Mouse (Mus musculus): ENCODE measurements around the gene Acbd3. TPM values are rescaled to one million over a fixed set of nuclear protein-coding genes. Genes with fewer than 3 reads are reported as not detected.

Gene Acbd3
- polyA plus RNA-seq, 1 experiment from 2014 or later: 24.5 TPM

- peaks cover 1% of the 10 kb centered on the region; the same call in 1 of the 2 replicates for H3K4me1 ChIP-seq
- no peak overlapping the region for H3K4me3 ChIP-seq
- WGBS: 85% methylated on average over 5 of the region's 5 CpGs
- peaks cover 39% of the 10 kb centered on the region for H3K36me3 ChIP-seq
- no peak for DNase-seq (ENCODE audit: low spot score)
- H3K27ac ChIP-seq: no peak overlapping the region
- 0 out of 2 replicates have a peak, but pooled peaks cover 4% of the 10 kb centered on the region for H3K9me3 ChIP-seq
- no peaks in the 10 kb centered on the region for H3K27me3 ChIP-seq (ENCODE audit: insufficient read depth, poor library complexity, severe bottlenecking)
Measured at GRCm38 (mm10) chr1:180799253-180799652, 73.4 kb downstream of the Acbd3 start.

DNA sequence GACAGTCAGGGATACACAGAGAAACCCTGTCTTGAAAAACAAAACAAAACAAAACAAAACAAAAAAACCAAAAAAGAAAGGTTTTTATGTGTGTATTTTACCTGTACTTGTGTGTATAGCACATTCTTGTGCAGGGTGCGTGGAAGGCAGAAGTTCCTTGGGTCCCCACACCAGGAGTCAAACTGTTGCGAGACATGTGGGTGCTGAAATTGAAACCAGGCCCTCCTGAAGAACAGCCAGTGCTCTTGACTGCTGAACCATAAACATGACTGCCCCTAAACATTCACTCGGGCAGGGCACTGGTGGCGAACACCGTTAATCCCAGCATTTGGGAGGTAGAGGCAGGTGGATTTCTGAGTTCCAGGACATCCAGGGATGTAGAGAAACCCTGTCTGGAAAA is 74.2 kb downstream of the Acbd3 start:
- Histone ChIP-seq H3K4me1 (no peaks in the 10 kb centered on the region), H3K27ac (no peak overlapping the region), H3K36me3 (peaks cover 46% of the 10 kb centered on the region), H3K4me3 (no peak overlapping the region), H3K9me3 (0 out of 2 replicates have a peak, but pooled peaks cover 4% of the 10 kb centered on the region), H3K27me3 (ENCODE audit: insufficient read depth, poor library complexity, severe bottlenecking) (no peaks in the 10 kb centered on the region)
- DNase-seq (ENCODE audit: low spot score): no peak
- WGBS: 97% methylated on average over 5 of the region's 5 CpGs

GRCm38 (mm10) chr1:180800814-180801213 is 75.0 kb downstream of the Acbd3 start:
- 63% methylated on average over 2 of the region's 2 CpGs for WGBS
- no peak for DNase-seq (ENCODE audit: low spot score)

DNA sequence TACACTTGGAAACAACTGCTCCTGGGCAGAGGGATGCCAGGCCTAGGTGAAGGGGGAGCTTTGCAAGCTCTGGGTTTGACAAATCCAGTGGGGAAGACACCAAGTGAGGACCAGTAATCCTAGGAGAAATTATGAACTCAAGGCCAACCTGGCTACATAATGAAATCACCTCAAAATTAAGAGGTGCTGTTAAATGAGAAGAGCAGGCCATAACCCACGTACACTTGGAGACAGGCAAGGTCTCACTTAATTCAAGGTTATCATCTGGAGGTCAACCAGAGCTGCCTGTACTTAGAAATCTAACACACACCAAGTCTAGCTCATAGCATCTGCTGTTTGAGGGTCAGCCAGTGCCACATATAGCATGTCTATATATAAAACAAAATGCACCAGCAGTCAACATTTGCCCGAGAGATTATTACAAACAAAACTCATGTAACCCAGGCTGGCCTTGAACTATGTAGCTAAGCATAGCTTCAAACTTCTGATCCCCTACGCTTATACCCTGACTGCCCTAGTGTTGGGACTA is 75.7 kb downstream of the Acbd3 start:
- Histone ChIP-seq H3K9me3 (0 out of 2 replicates have a peak, but pooled peaks cover 4% of the 10 kb centered on the region), H3K4me1 (no peaks in the 10 kb centered on the region), H3K4me3 (no peak overlapping the region), H3K36me3 (peaks cover 61% of the 10 kb centered on the region), H3K27me3 (ENCODE audit: insufficient read depth, poor library complexity, severe bottlenecking) (no peaks in the 10 kb centered on the region), H3K27ac (no peak overlapping the region)
- 71% methylated on average over 3 of the region's 3 CpGs for WGBS
- DNase-seq (ENCODE audit: low spot score): no peak

More at GRCm38 (mm10) chr1:180800814-180801213, 75.0 kb downstream of the Acbd3 start:
- Histone ChIP-seq H3K9me3 (0 out of 2 replicates have a peak, but pooled peaks cover 4% of the 10 kb centered on the region), H3K4me1 (no peaks in the 10 kb centered on the region), H3K27me3 (ENCODE audit: insufficient read depth, poor library complexity, severe bottlenecking) (no peaks in the 10 kb centered on the region), H3K36me3 (peaks cover 54% of the 10 kb centered on the region), H3K4me3 (no peak overlapping the region), H3K27ac (no peak overlapping the region)

Other genes with a start within 250 kb of the Acbd3 start
- 0.26 and 0.64 TPM in 2 replicates for gene Stum, start 242.5 kb upstream of the Acbd3 start, polyA plus RNA-seq (2016; fragmentation: Nextera tagmentation; extraction: Ambion mirVana)
- 152 and 186 TPM in 2 replicates for gene Parp1, start 157.1 kb upstream of the Acbd3 start, polyA plus RNA-seq (2016; fragmentation: Nextera tagmentation; extraction: Ambion mirVana)
- gene Lin9, start 84.9 kb upstream of the Acbd3 start, polyA plus RNA-seq (2016; fragmentation: Nextera tagmentation; extraction: Ambion mirVana): 15.9 and 19.1 TPM in 2 replicates
- 0.26 and 0.62 TPM in 2 replicates for gene Mixl1, start 29.0 kb upstream of the Acbd3 start, polyA plus RNA-seq (2016; fragmentation: Nextera tagmentation; extraction: Ambion mirVana)
- gene H3f3a, start 87.9 kb downstream of the Acbd3 start, polyA plus RNA-seq (2016; fragmentation: Nextera tagmentation; extraction: Ambion mirVana): 1,530 and 1,842 TPM in 2 replicates
- gene Sde2, start 125.1 kb downstream of the Acbd3 start, polyA plus RNA-seq (2016; fragmentation: Nextera tagmentation; extraction: Ambion mirVana): 32.3 and 39.8 TPM in 2 replicates
- gene Lefty2, start 167.1 kb downstream of the Acbd3 start, polyA plus RNA-seq (2016; fragmentation: Nextera tagmentation; extraction: Ambion mirVana): 0.23 TPM in 2 replicates
- 89.4 and 114 TPM in 2 replicates for gene Pycr2, start 178.2 kb downstream of the Acbd3 start, polyA plus RNA-seq (2016; fragmentation: Nextera tagmentation; extraction: Ambion mirVana)
- 0.89 and 1.1 TPM in 2 replicates for gene Lefty1, start 209.0 kb downstream of the Acbd3 start, polyA plus RNA-seq (2016; fragmentation: Nextera tagmentation; extraction: Ambion mirVana)
- 6.6 and 9.0 TPM in 2 replicates for gene Tmem63a, start 216.3 kb downstream of the Acbd3 start, polyA plus RNA-seq (2016; fragmentation: Nextera tagmentation; extraction: Ambion mirVana)

All from heart, embryonic 10.5 days (tissue).